Mouse (Mus musculus) stomach, postnatal 0 days (tissue): ENCODE results near the gene Tff1. TPM values are rescaled to one million over a fixed set of nuclear protein-coding genes. Genes with fewer than 3 reads are reported as not detected.

Source experiments
- ATAC-seq: fragments of 200-750 bp; cut with Nextera tagmentation; 2 replicates; pipeline ENCODE4 v1.8.0; 2017; ENCODE audit not compliant: low FRiP score, low TSS enrichment
- DNase-seq: peaks from one replicate; pipeline ENCODE4 v3.0.0-alpha.2; 2016; ENCODE audit warnings: low spot score
- H3K27ac ChIP-seq: fragments of 300-500 bp; sonication (generic); replicated peaks from 2 replicates; pipeline ENCODE4 v1.5.1; 2014; ENCODE audit warnings: mild to moderate bottlenecking, control low read depth
- H3K27me3 ChIP-seq: fragments of 300-500 bp; sonication (generic); 2 replicates; pipeline ENCODE4 v1.6.1; 2014; ENCODE audit warnings: low read length; ENCODE audit not compliant: control insufficient read depth, insufficient read depth
- H3K36me3 ChIP-seq: fragments of 300-500 bp; sonication (generic); 2 replicates; pipeline ENCODE4 v1.6.1; 2014; ENCODE audit warnings: low read length, mixed read lengths; ENCODE audit not compliant: control insufficient read depth, insufficient read depth
- H3K4me1 ChIP-seq: fragments of 300-500 bp; sonication (generic); replicated peaks from 2 replicates; pipeline ENCODE4 v1.6.1; 2014; ENCODE audit warnings: antibody characterized with exemption; ENCODE audit not compliant: control insufficient read depth, insufficient read depth
- H3K4me2 ChIP-seq: fragments of 300-500 bp; sonication (generic); replicated peaks from 2 replicates; pipeline ENCODE4 v1.6.1; 2014; ENCODE audit warnings: low read depth, mild to moderate bottlenecking, control low read depth, moderate library complexity
- H3K4me3 ChIP-seq: fragments of 300-500 bp; sonication (generic); 2 replicates; pipeline ENCODE4 v1.5.1; 2014; ENCODE audit warnings: low read depth, low read length, control low read depth
- H3K9ac ChIP-seq: fragments of 300-500 bp; sonication (generic); 2 replicates; pipeline ENCODE4 v1.6.1; 2014; ENCODE audit warnings: mild to moderate bottlenecking, low read length, control low read depth, mixed read lengths
- H3K9me3 ChIP-seq: fragments of 300-500 bp; sonication (generic); 2 replicates; pipeline ENCODE4 v1.6.1; 2016; ENCODE audit warnings: low read length; ENCODE audit not compliant: control insufficient read depth
- CTCF ChIP-seq: IDR thresholded peaks from 2 replicates; pipeline ENCODE4 v1.5.1; 2016; ENCODE audit warnings: antibody characterized with exemption, low read depth, mild to moderate bottlenecking, moderate library complexity
- EP300 ChIP-seq: optimal IDR thresholded peaks from 2 replicates; pipeline ENCODE3; 2016; ENCODE audit warnings: antibody characterized with exemption
- WGBS: fragments of 180-500 bp; shearing (Covaris S2); extraction: QIAGEN DNeasy Blood & Tissue Kit; methylation state at CpG from one replicate; pipeline ENCODE4 v1.1.7; 2014; 5-methylcytosine and 5-hydroxymethylcytosine counted together
- polyA plus RNA-seq: library from polyadenylated mRNA; unstranded; fragments of >200 nt; fragmentation: Nextera tagmentation; extraction: Ambion mirVana; gene quantifications from 2 replicates; pipeline ENCODE4 v1.2.1, GENCODE M21; 2015

Tff1 gene
- polyA plus RNA-seq, 1 experiment from 2014 or later: 9,478 TPM

- WGBS: 55% methylated on average over 5 of the region's 5 CpGs
- peak; percentile 22; the same call in 1 of the 2 replicates for ATAC-seq
These were observed 12.6 kb downstream of the Tff1 start for GRCm38 (mm10) chr17:31152512-31152911.

GRCm38 (mm10) chr17:31145998-31146397 lies 19.1 kb downstream of the Tff1 start:
- no peak overlapping the region for H3K4me3 ChIP-seq
- H3K27me3 ChIP-seq: no peaks in the 10 kb centered on the region
- H3K27ac ChIP-seq: no peak overlapping the region
- no peak overlapping the region for H3K4me2 ChIP-seq
- no peak for ATAC-seq
- H3K9me3 ChIP-seq: no peaks in the 10 kb centered on the region
- no peaks in the 10 kb centered on the region for H3K36me3 ChIP-seq
- H3K9ac ChIP-seq: no peak overlapping the region
- TF ChIP-seq EP300: no peak
- TF ChIP-seq CTCF: no peak
- WGBS: 79% methylated on average over 9 of the region's 9 CpGs
- DNase-seq: no peak
- H3K4me1 ChIP-seq: 0 out of 2 replicates have a peak, but pooled peaks cover 2% of the 10 kb centered on the region

More at GRCm38 (mm10) chr17:31152512-31152911, 12.6 kb downstream of the Tff1 start:
- Histone ChIP-seq H3K4me3 (no peak overlapping the region), H3K36me3 (no peaks in the 10 kb centered on the region), H3K4me2 (no peak overlapping the region), H3K27ac (no peak overlapping the region), H3K9me3 (no peaks in the 10 kb centered on the region), H3K4me1 (no peaks in the 10 kb centered on the region), H3K9ac (no peak overlapping the region), H3K27me3 (no peaks in the 10 kb centered on the region)
- DNase-seq: no peak
- TF ChIP-seq CTCF: no peak

- Histone ChIP-seq H3K4me3 (no peak within 1 kb of the TSS), H3K27ac (peak within 1 kb of the TSS; percentile 56; the same call in 1 of the 2 replicates), H3K9me3 (no peaks in the 10 kb centered on the region), H3K4me2 (peak within 1 kb of the TSS; percentile 29), H3K4me1 (0 out of 2 replicates have a peak, but pooled peaks cover 2% of the 10 kb centered on the region), H3K36me3 (no peaks in the 10 kb centered on the region), H3K27me3 (no peaks in the 10 kb centered on the region), H3K9ac (no peak within 1 kb of the TSS; the same call in none of the 2 replicates)
- TF ChIP-seq EP300 (no peak), CTCF (0 out of 2 replicates have a peak, but pooled peaks have one; percentile 18)
- peak; percentile 88 for DNase-seq
- 40% methylated on average over 15 of the region's 15 CpGs for WGBS
- ATAC-seq: peak; percentile 83
These were observed 20.7 kb downstream of the Tff1 start, which contains the start of gene Tff2 for GRCm38 (mm10) chr17:31144040-31145037. Gene Tff2 (minus strand): TSS chr17:31144282.

- H3K36me3 ChIP-seq: no peaks in the 10 kb centered on the region
- no peak overlapping the region for H3K9ac ChIP-seq
- H3K4me3 ChIP-seq: no peak overlapping the region
- H3K4me1 ChIP-seq: 0 out of 2 replicates have a peak, but pooled peaks cover 2% of the 10 kb centered on the region
- ATAC-seq (no peak), DNase-seq (no peak)
- no peaks in the 10 kb centered on the region for H3K9me3 ChIP-seq
- WGBS: 89% methylated on average over 7 of the region's 7 CpGs
- H3K27ac ChIP-seq: no peak overlapping the region
- TF ChIP-seq EP300 (no peak), CTCF (no peak)
- H3K4me2 ChIP-seq: peak overlapping the region; percentile 14; the same call in 1 of the 2 replicates
- no peaks in the 10 kb centered on the region for H3K27me3 ChIP-seq
These were observed 23.0 kb downstream of the Tff1 start for GRCm38 (mm10) chr17:31142116-31142515.

- no peaks in the 10 kb centered on the region for H3K36me3 ChIP-seq
- H3K9ac ChIP-seq: no peak overlapping the region
- ATAC-seq (peak; percentile 56), DNase-seq (peak; percentile 72)
- H3K9me3 ChIP-seq: no peaks in the 10 kb centered on the region
- no peaks in the 10 kb centered on the region for H3K27me3 ChIP-seq
- no peak overlapping the region for H3K4me3 ChIP-seq
- no peak overlapping the region for H3K27ac ChIP-seq
- H3K4me1 ChIP-seq: no peaks in the 10 kb centered on the region
- WGBS: 16% methylated on average over 5 of the region's 5 CpGs
- TF ChIP-seq EP300 (no peak), CTCF (peak; percentile 90)
- no peak overlapping the region for H3K4me2 ChIP-seq
These were observed 26.7 kb downstream of the Tff1 start for GRCm38 (mm10) chr17:31138398-31138797.
